Comparison of ENCODE assay signal across 8 mouse cellular contexts in the genomic region with DNA sequence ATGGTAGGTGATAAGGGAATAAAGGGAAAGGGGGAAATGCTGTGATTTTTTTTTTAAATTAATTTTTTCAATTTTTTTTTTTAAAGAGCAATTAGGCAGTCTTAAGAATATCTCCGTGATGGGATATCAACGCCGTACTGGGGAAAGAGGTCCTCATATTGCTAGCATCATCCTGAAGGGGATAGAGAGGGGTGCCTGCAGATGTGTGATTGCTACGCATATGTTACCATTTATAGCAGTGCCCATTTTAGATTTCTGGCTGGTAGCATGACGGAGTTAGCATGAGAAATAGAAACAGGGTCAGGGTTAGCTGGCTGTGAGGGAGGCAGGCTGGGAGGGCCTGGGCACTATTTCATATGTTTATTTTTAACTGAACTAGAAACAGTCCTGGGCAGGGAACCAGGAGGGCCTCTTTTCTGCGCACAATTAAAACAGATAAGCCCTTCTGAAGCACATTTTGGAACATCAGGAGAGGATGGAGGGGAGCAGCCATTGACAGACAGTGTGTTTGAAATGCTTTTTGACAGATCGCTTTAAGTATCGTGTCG. TPM values are rescaled to one million over a fixed set of nuclear protein-coding genes. Genes with fewer than 3 reads are reported as not detected.
DNase-seq lines count a peak whose midpoint lies in the region; ATAC-seq lines count a peak whose summit lies in the region.

No protein-coding gene starts in this region.

- peak; percentile 59; the same call in 1 of the 2 replicates for ATAC-seq in cerebellum, adult (ENCODE audit: insufficient number of reproducible peaks, low FRiP score, low TSS enrichment)

- intact Hi-C loops in heart, postnatal 10 days (cut with DNase I), result no loop called here

- DNase-seq in cerebellum, postnatal 4 days (ENCODE audit: low spot score in 2 of 2), result no peak
- peak; percentile 4 for DNase-seq in lung, postnatal 14 days
- DNase-seq in lung, postnatal 25 days (ENCODE audit: low spot score), result no peak
- peak; percentile 10 for DNase-seq in gastrocnemius, postnatal 10 days
- peak; percentile 56 to 83 for DNase-seq in heart, postnatal 10 days
- DNase-seq in left cerebral cortex, adult 8-10 months (ENCODE audit: low spot score in 2 of 2), result no peak
- no peak for DNase-seq in adrenal gland, adult 18-20 months (ENCODE audit: low spot score in 2 of 2)

RNA-seq across cellular contexts. Expression of a gene that starts 31.3 kb away (rescaled TPM):
- 10 to 100 TPM; 76.2 to 77.6 TPM for total RNA-seq in gastrocnemius, postnatal 10 days (2021)
- 100 to 1,000 TPM in 1 of 2 experiments, 10 to 100 TPM in 1; 93.1 to 102 TPM for total RNA-seq in heart, postnatal 10 days (2021)
- total RNA-seq in left cerebral cortex, adult 8-10 months (2022), result 100 to 1,000 TPM; 127 to 260 (median 211) TPM
- total RNA-seq in adrenal gland, adult 18-20 months (2021), result 10 to 100 TPM; 18.2 to 26.8 TPM

RNA-seq across cellular contexts. Expression of a gene that starts 44.4 kb away (rescaled TPM):
- under 1 TPM; 0.33 to 0.54 TPM for total RNA-seq in gastrocnemius, postnatal 10 days (2021)
- under 1 TPM; 0.30 to 0.62 TPM for total RNA-seq in heart, postnatal 10 days (2021)
- 100 to 1,000 TPM; 339 to 374 (median 355) TPM for total RNA-seq in left cerebral cortex, adult 8-10 months (2022)
- total RNA-seq in adrenal gland, adult 18-20 months (2021), result 10 to 100 TPM; 34.2 to 37.8 TPM

Comparison
In these comparisons a context has a peak if more than half of its experiments do, and no peak if none do; other contexts are left out.
1. DNase-seq: peak in lung, postnatal 14 days (single experiment), gastrocnemius, postnatal 10 days (single experiment) and heart, postnatal 10 days (2 of 2); none in cerebellum, postnatal 4 days (0 of 2), lung, postnatal 25 days (single experiment), left cerebral cortex, adult 8-10 months (0 of 2) and adrenal gland, adult 18-20 months (0 of 2).
2. RNA of a gene that starts 44.4 kb away (total RNA-seq): 339 to 374 TPM in left cerebral cortex, adult 8-10 months and 34.2 to 37.8 TPM in adrenal gland, adult 18-20 months; 0.30 to 0.62 TPM in heart, postnatal 10 days and 0.33 to 0.54 TPM in gastrocnemius, postnatal 10 days; every median in the first group is over 10 times any median in the second.